Mouse (Mus musculus): ENCODE results near the gene Sdc1. TPM values are rescaled to one million over a fixed set of nuclear protein-coding genes. Genes with fewer than 3 reads are reported as not detected.

Sdc1 gene
- polyA plus RNA-seq, 1 experiment = 156 TPM

DNA sequence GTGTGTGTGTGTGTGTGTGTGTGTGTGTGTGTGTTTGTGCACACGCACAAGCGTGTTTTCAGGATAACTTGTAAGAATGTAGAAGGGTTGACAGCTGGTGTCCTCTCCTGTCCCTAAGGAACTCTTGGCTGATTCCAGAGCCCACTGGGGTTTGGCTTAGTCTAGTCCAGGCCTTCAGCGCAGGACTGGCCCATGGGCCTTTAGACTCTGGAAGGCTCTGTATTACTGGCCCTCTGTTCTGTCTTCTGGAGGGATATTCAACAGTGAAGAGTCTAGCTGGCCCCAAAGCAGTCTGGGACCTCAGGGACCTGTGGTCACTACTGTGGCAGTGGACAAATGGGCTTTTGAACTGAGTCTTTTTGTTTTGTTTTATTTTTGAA is 32.9 kb downstream of the Sdc1 start:
- H3K36me3 ChIP-seq (ENCODE audit: control insufficient read depth, insufficient read depth) = no peaks in the 10 kb centered on the region
- H3K4me3 ChIP-seq = no peak overlapping the region
- no peak for TF ChIP-seq MYOG (IDR thresholded peaks at IDR 0.05; ENCODE audit: control insufficient read depth in 1 of 3, insufficient read depth in 1 of 3, insufficient read length in 2 of 3, low read depth in 2 of 3)
- TF ChIP-seq REST (IDR thresholded peaks at IDR 0.05; ENCODE audit: insufficient read depth, insufficient read length) = no peak
- no peak for TF ChIP-seq POLR2A (IDR thresholded peaks at IDR 0.05; ENCODE audit: insufficient read length, low read depth)
- TF ChIP-seq USF1 (IDR thresholded peaks at IDR 0.05; ENCODE audit: low read depth) = no peak
- no peaks in the 10 kb centered on the region for H3K27me3 ChIP-seq (ENCODE audit: control insufficient read depth, insufficient read depth, insufficient read length)
- no peaks in the 10 kb centered on the region for H3K79me2 ChIP-seq (ENCODE audit: control insufficient read depth, insufficient read depth)
- no peak overlapping the region for H3K4me2 ChIP-seq (ENCODE audit: low read depth)
- no peak overlapping the region for H3ac ChIP-seq (ENCODE audit: control insufficient read depth, insufficient read length)

DNA sequence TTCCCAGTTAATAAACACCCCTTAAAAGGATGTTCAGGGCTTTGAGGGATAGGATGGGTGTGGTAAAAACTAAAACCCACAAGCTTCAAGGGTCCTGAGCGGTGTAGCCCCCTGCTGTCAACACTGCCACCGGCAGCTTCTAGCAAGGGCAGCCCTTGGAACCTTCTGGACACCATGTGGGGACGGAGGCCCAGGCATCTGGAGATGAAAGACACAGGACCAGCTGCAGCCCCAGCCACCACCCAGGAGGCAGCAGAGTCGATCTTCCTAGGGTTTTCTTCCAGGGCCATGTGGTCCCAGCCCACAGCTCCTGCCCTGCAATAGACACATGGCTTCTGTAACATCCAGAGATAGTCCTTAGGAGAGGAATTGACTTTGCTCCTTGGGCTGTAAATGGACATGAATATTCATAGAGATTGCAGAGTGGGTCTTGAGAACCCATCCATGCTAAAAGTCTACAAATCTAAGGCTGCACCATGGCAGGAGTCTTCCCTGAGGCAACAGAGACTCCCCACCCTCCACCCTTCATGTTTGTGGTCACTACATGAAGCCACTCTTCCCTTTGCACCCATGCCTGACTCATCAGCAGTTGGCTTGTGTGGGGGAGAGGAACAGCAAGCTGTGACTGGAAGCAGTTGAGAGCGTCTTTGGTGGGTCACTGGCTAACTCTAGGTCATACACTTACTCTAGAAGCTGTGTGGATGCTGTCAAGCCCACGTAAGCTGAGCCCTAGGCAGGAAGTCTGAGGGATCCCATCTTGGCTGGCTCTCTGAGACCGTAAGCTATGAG is 34.0 kb downstream of the Sdc1 start:
- TF ChIP-seq MYOD1 (IDR thresholded peaks at IDR 0.05; ENCODE audit: control insufficient read depth in 1 of 3, insufficient read length in 2 of 3, low read depth in 2 of 3) = peak in 2 of 3 experiments; percentile 30 to 79
- no peak for TF ChIP-seq POLR2AphosphoS2 (IDR thresholded peaks at IDR 0.05; ENCODE audit: insufficient read length, low read depth)
- no peak for TF ChIP-seq REST (IDR thresholded peaks at IDR 0.05; ENCODE audit: insufficient read depth, insufficient read length)
- TF ChIP-seq MAX (IDR thresholded peaks at IDR 0.05; ENCODE audit: low read depth) = peak; percentile 60
- no peak for TF ChIP-seq TCF3 (IDR thresholded peaks at IDR 0.05; ENCODE audit: insufficient read length, low read depth)
- TF ChIP-seq USF1 (IDR thresholded peaks at IDR 0.05; ENCODE audit: low read depth) = no peak
- TF ChIP-seq SRF (IDR thresholded peaks at IDR 0.05; ENCODE audit: control insufficient read depth, insufficient read length, low read depth) = no peak
- peak; percentile 12 for TF ChIP-seq POLR2A (IDR thresholded peaks at IDR 0.05; ENCODE audit: insufficient read length, low read depth)
- TF ChIP-seq CEBPB (IDR thresholded peaks at IDR 0.05; ENCODE audit: insufficient read depth, poor library complexity, severe bottlenecking) = no peak
- peak; percentile 22 for TF ChIP-seq TCF12 (IDR thresholded peaks at IDR 0.05; ENCODE audit: insufficient read depth, poor library complexity, severe bottlenecking)
- peak in 2 of 3 experiments; percentile 30 to 85 for TF ChIP-seq MYOG (IDR thresholded peaks at IDR 0.05; ENCODE audit: control insufficient read depth in 1 of 3, insufficient read depth in 1 of 3, insufficient read length in 2 of 3, low read depth in 2 of 3)
- TF ChIP-seq E2F4 (IDR thresholded peaks at IDR 0.05; ENCODE audit: insufficient read depth) = no peak
- no peaks in the 10 kb centered on the region for H3K27me3 ChIP-seq (ENCODE audit: control insufficient read depth, insufficient read depth, insufficient read length)
- H3K4me2 ChIP-seq (ENCODE audit: low read depth) = peak overlapping the region; percentile 55
- H3K36me3 ChIP-seq (ENCODE audit: control insufficient read depth, insufficient read depth) = no peaks in the 10 kb centered on the region
- no peak overlapping the region for H3ac ChIP-seq (ENCODE audit: control insufficient read depth, insufficient read length)
- H3K79me2 ChIP-seq (ENCODE audit: control insufficient read depth, insufficient read depth) = no peaks in the 10 kb centered on the region
- H3K4me3 ChIP-seq = no peak overlapping the region

DNA sequence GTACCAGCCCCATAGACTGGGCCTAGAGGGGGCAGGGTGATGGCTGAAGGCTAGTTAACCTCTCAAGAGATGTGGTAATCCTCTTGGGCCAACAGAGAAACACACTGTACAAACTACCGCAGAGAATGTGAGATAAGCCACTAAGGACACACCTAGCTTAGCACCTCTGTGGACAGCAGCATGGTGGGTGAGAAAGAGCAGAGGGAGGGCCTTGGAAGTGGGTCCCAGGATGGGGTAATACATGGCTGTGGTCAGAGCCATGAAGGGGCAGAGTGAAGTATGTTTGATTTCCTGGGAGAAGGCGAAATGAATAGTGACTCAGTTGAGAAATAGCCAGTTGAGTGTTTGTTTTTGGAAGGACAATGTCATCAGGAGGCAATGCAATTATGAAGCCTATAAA is 38.0 kb downstream of the Sdc1 start:
- Histone ChIP-seq H3K36me3 (ENCODE audit: control insufficient read depth, insufficient read depth) (no peaks in the 10 kb centered on the region), H3K4me2 (ENCODE audit: low read depth) (peak overlapping the region; percentile 13), H3ac (ENCODE audit: control insufficient read depth, insufficient read length) (no peak overlapping the region), H3K27me3 (ENCODE audit: control insufficient read depth, insufficient read depth, insufficient read length) (no peaks in the 10 kb centered on the region), H3K4me3 (no peak overlapping the region), H3K79me2 (ENCODE audit: control insufficient read depth, insufficient read depth) (no peaks in the 10 kb centered on the region)
- no peak for TF ChIP-seq TCF3 (IDR thresholded peaks at IDR 0.05; ENCODE audit: insufficient read length, low read depth)
- TF ChIP-seq E2F4 (IDR thresholded peaks at IDR 0.05; ENCODE audit: insufficient read depth) = no peak
- peak; percentile 63 for TF ChIP-seq CEBPB (IDR thresholded peaks at IDR 0.05; ENCODE audit: insufficient read depth, poor library complexity, severe bottlenecking)
- TF ChIP-seq POLR2A (IDR thresholded peaks at IDR 0.05; ENCODE audit: insufficient read length, low read depth) = no peak
- no peak for TF ChIP-seq TCF12 (IDR thresholded peaks at IDR 0.05; ENCODE audit: insufficient read depth, poor library complexity, severe bottlenecking)

DNA sequence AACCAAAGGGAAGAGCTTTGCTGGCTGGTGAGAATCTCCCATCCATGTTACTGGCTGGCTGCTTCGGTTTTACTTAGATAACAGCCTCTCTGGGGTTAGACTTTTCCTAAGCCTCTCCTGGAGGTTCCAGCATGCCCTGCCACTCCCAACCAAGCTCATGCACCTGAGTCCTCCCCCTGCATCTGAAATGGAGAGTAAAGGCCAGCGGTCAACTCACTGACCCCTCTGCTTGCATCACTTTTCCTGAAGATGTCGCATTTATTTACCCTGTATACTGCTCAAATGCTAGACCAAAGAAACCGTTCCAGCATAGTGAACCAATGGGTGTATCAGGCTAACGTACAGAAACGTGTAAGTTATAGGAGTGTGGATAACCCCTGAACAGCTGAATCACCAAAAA is 38.5 kb downstream of the Sdc1 start:
- Histone ChIP-seq H3ac (ENCODE audit: control insufficient read depth, insufficient read length) (no peak overlapping the region), H3K36me3 (ENCODE audit: control insufficient read depth, insufficient read depth) (no peaks in the 10 kb centered on the region), H3K27me3 (ENCODE audit: control insufficient read depth, insufficient read depth, insufficient read length) (no peaks in the 10 kb centered on the region), H3K79me2 (ENCODE audit: control insufficient read depth, insufficient read depth) (no peaks in the 10 kb centered on the region), H3K4me3 (no peak overlapping the region), H3K4me2 (ENCODE audit: low read depth) (no peak overlapping the region)
- TF ChIP-seq MAX (IDR thresholded peaks at IDR 0.05; ENCODE audit: low read depth) (no peak), MYOD1 (IDR thresholded peaks at IDR 0.05; ENCODE audit: control insufficient read depth in 1 of 3, insufficient read length in 2 of 3, low read depth in 2 of 3) (no peak), SRF (IDR thresholded peaks at IDR 0.05; ENCODE audit: control insufficient read depth, insufficient read length, low read depth) (no peak), MYOG (IDR thresholded peaks at IDR 0.05; ENCODE audit: control insufficient read depth in 1 of 3, insufficient read depth in 1 of 3, insufficient read length in 2 of 3, low read depth in 2 of 3) (no peak), TCF12 (IDR thresholded peaks at IDR 0.05; ENCODE audit: insufficient read depth, poor library complexity, severe bottlenecking) (no peak), CEBPB (IDR thresholded peaks at IDR 0.05; ENCODE audit: insufficient read depth, poor library complexity, severe bottlenecking) (no peak), USF1 (IDR thresholded peaks at IDR 0.05; ENCODE audit: low read depth) (no peak), POLR2A (IDR thresholded peaks at IDR 0.05; ENCODE audit: insufficient read length, low read depth) (no peak), REST (IDR thresholded peaks at IDR 0.05; ENCODE audit: insufficient read depth, insufficient read length) (no peak), E2F4 (IDR thresholded peaks at IDR 0.05; ENCODE audit: insufficient read depth) (no peak), POLR2AphosphoS2 (IDR thresholded peaks at IDR 0.05; ENCODE audit: insufficient read length, low read depth) (no peak), TCF3 (IDR thresholded peaks at IDR 0.05; ENCODE audit: insufficient read length, low read depth) (no peak)

- no peaks in the 10 kb centered on the region for H3K36me3 ChIP-seq (ENCODE audit: control insufficient read depth, insufficient read depth)
- peak overlapping the region; percentile 52 for H3K4me2 ChIP-seq (ENCODE audit: low read depth)
- no peak for TF ChIP-seq MYOG (IDR thresholded peaks at IDR 0.05; ENCODE audit: control insufficient read depth in 1 of 3, insufficient read depth in 1 of 3, insufficient read length in 2 of 3, low read depth in 2 of 3)
- TF ChIP-seq E2F4 (IDR thresholded peaks at IDR 0.05; ENCODE audit: insufficient read depth) = no peak
- TF ChIP-seq POLR2AphosphoS2 (IDR thresholded peaks at IDR 0.05; ENCODE audit: insufficient read length, low read depth) = no peak
- TF ChIP-seq MAX (IDR thresholded peaks at IDR 0.05; ENCODE audit: low read depth) = no peak
- TF ChIP-seq TCF12 (IDR thresholded peaks at IDR 0.05; ENCODE audit: insufficient read depth, poor library complexity, severe bottlenecking) = no peak
- TF ChIP-seq POLR2A (IDR thresholded peaks at IDR 0.05; ENCODE audit: insufficient read length, low read depth) = no peak
- H3K4me3 ChIP-seq = no peak overlapping the region
- no peaks in the 10 kb centered on the region for H3K27me3 ChIP-seq (ENCODE audit: control insufficient read depth, insufficient read depth, insufficient read length)
- H3ac ChIP-seq (ENCODE audit: control insufficient read depth, insufficient read length) = no peak overlapping the region
- H3K79me2 ChIP-seq (ENCODE audit: control insufficient read depth, insufficient read depth) = no peaks in the 10 kb centered on the region
Observed at GRCm38 (mm10) chr12:8810966-8811365, 39.8 kb downstream of the Sdc1 start.

Measured in myocyte (in vitro differentiated cells).